Mouse (Mus musculus): ENCODE data around the gene Plekhh2.

DNA sequence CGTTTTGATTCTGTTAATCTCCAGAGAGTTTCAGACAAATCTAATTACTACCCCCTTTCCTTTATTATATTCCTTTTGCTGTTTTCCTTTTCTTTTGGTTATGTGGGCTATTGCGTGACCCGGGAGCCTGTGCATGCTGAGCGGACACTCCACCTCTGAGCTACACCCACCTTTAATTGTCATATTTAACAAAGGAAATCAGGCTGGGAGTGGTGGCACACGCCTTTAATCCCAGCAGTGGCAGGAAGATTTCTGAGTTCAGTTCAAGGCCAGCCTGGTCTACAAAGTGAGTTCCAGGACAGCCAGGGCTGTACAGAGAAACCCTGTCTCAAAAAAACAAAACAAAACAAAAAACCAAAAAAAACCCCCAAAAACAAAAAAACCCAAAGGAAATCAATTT is 14.7 kb upstream of the Plekhh2 start:
- TF ChIP-seq CTCF (IDR thresholded peaks at IDR 0.05; ENCODE audit: borderline replicate concordance, control insufficient read depth, extremely low read depth, insufficient read depth, low read length, poor library complexity) (no peak), POLR2A (IDR thresholded peaks at IDR 0.05; ENCODE audit: control insufficient read depth, extremely low read depth, insufficient read depth, low read length, poor library complexity) (no peak)

All from thymus, adult 2 months (tissue).